Mouse (Mus musculus): ENCODE data around the gene Plekha5. TPM values are rescaled to one million over a fixed set of nuclear protein-coding genes. Genes with fewer than 3 reads are reported as not detected.

Gene Plekha5
- polyA plus RNA-seq, 1 experiment from 2014 or later: 45.4 TPM

- no peak overlapping the region for H3K9ac ChIP-seq (replicated peaks; ENCODE audit: low read length)
- H3K4me3 ChIP-seq (ENCODE audit: low read length): no peak overlapping the region
- peaks cover 7% of the 10 kb centered on the region; the same call in 1 of the 2 replicates for H3K4me1 ChIP-seq (ENCODE audit: insufficient read depth, low read length)
- peaks cover 31% of the 10 kb centered on the region for H3K36me3 ChIP-seq (ENCODE audit: insufficient read depth, low read length)
- no peak for ATAC-seq (ENCODE audit: low FRiP score, low TSS enrichment)
- H3K9me3 ChIP-seq (ENCODE audit: low read length): no peaks in the 10 kb centered on the region
- H3K4me2 ChIP-seq (replicated peaks; ENCODE audit: low read depth, low read length): no peak overlapping the region
- 77% methylated on average over 5 of the region's 5 CpGs for WGBS
- H3K27me3 ChIP-seq (ENCODE audit: insufficient read depth, low read length): no peaks in the 10 kb centered on the region
- H3K27ac ChIP-seq (ENCODE audit: low read length): no peak overlapping the region
Observed at GRCm38 (mm10) chr6:140548082-140548769, 124.4 kb downstream of the Plekha5 start.

GRCm38 (mm10) chr6:140550741-140551140 is 126.9 kb downstream of the Plekha5 start:
- Histone ChIP-seq H3K27ac (ENCODE audit: low read length) (no peak overlapping the region), H3K27me3 (ENCODE audit: insufficient read depth, low read length) (no peaks in the 10 kb centered on the region), H3K36me3 (ENCODE audit: insufficient read depth, low read length) (peaks cover 22% of the 10 kb centered on the region), H3K9ac (replicated peaks; ENCODE audit: low read length) (no peak overlapping the region), H3K9me3 (ENCODE audit: low read length) (no peaks in the 10 kb centered on the region), H3K4me1 (ENCODE audit: insufficient read depth, low read length) (peaks cover 7% of the 10 kb centered on the region; the same call in 1 of the 2 replicates), H3K4me2 (replicated peaks; ENCODE audit: low read depth, low read length) (no peak overlapping the region), H3K4me3 (ENCODE audit: low read length) (no peak overlapping the region)
- WGBS: 65% methylated on average over 13 of the region's 13 CpGs
- no peak for ATAC-seq (ENCODE audit: low FRiP score, low TSS enrichment)

GRCm38 (mm10) chr6:140554261-140554660 is 130.4 kb downstream of the Plekha5 start:
- Histone ChIP-seq H3K4me1 (ENCODE audit: insufficient read depth, low read length) (no peaks in the 10 kb centered on the region), H3K27me3 (ENCODE audit: insufficient read depth, low read length) (no peaks in the 10 kb centered on the region), H3K4me3 (ENCODE audit: low read length) (no peak overlapping the region), H3K4me2 (replicated peaks; ENCODE audit: low read depth, low read length) (no peak overlapping the region), H3K9me3 (ENCODE audit: low read length) (no peaks in the 10 kb centered on the region), H3K36me3 (ENCODE audit: insufficient read depth, low read length) (peaks cover 16% of the 10 kb centered on the region), H3K27ac (ENCODE audit: low read length) (no peak overlapping the region), H3K9ac (replicated peaks; ENCODE audit: low read length) (no peak overlapping the region)
- 74% methylated on average over 4 of the region's 4 CpGs for WGBS
- ATAC-seq (ENCODE audit: low FRiP score, low TSS enrichment): no peak

DNA sequence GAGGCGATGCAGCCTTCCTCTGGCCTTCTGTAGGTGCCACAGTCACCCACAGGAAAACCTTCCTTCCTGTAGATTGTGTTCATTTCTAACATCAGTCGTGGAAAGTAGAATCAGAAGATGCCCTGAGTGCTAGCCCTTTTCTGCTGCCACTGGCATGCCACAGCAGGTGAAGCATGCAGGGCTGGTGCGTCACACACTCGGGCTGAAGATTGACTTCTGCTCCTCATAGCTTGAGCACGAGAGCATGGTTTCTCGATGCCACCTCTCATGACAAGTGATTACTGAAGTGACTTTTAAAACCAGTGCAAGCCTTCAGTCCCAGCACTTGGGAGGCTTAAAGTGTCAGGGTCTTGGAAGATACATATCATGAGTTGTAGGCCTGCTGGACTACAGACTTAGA is 135.6 kb downstream of the Plekha5 start:
- WGBS: 76% methylated on average over 6 of the region's 6 CpGs
- H3K27me3 ChIP-seq (ENCODE audit: insufficient read depth, low read length): no peaks in the 10 kb centered on the region
- no peak for ATAC-seq (ENCODE audit: low FRiP score, low TSS enrichment)
- H3K9ac ChIP-seq (replicated peaks; ENCODE audit: low read length): no peak overlapping the region
- H3K9me3 ChIP-seq (ENCODE audit: low read length): no peaks in the 10 kb centered on the region
- no peaks in the 10 kb centered on the region for H3K4me1 ChIP-seq (ENCODE audit: insufficient read depth, low read length)
- peaks cover 3% of the 10 kb centered on the region; the same call in 1 of the 2 replicates for H3K36me3 ChIP-seq (ENCODE audit: insufficient read depth, low read length)
- H3K27ac ChIP-seq (ENCODE audit: low read length): no peak overlapping the region
- H3K4me3 ChIP-seq (ENCODE audit: low read length): no peak overlapping the region
- no peak overlapping the region for H3K4me2 ChIP-seq (replicated peaks; ENCODE audit: low read depth, low read length)

DNA sequence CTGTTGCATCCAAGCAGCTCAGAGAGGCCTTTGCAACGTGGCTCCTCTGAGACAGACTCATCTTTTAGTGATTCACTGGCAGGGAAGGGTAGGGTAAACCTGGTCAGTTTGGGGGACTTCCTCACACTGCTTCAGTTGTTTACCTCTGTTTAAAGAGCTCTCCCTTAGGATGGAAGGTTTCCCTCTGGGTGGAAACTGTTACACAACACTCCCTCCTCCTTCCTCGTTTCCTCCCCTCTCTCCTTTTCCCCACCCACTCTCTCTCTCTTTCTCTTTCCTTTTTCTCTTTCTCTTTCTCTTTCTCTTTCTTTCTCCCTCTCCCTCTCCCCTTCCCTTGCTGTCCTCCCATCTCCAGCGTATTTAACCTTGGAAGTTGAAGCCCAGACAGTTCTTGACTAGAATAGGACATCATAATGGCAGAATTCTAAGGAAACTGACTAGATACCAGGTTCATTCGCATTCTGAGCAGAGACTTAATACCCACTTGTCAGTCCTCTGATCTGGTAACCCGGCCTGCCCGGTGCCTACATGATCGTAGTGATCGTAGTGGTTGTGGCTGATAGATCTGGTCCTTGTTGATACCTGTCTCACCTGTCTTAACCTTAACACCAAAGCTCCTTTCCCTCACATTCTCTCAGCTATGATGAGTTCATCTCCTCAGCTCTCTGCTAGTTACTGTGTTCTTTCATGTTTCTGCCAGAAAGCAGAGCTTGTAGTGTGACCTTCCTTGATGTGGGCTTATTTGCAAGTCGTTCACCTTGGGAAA is 137.5 kb downstream of the Plekha5 start:
- Histone ChIP-seq H3K9me3 (ENCODE audit: low read length) (no peaks in the 10 kb centered on the region), H3K27ac (ENCODE audit: low read length) (no peak overlapping the region), H3K36me3 (ENCODE audit: insufficient read depth, low read length) (no peaks in the 10 kb centered on the region), H3K4me2 (replicated peaks; ENCODE audit: low read depth, low read length) (no peak overlapping the region), H3K9ac (replicated peaks; ENCODE audit: low read length) (no peak overlapping the region), H3K4me3 (ENCODE audit: low read length) (no peak overlapping the region), H3K27me3 (ENCODE audit: insufficient read depth, low read length) (no peaks in the 10 kb centered on the region), H3K4me1 (ENCODE audit: insufficient read depth, low read length) (no peaks in the 10 kb centered on the region)
- no peak for ATAC-seq (ENCODE audit: low FRiP score, low TSS enrichment)
- WGBS: 83% methylated on average over 9 of the region's 9 CpGs

DNA sequence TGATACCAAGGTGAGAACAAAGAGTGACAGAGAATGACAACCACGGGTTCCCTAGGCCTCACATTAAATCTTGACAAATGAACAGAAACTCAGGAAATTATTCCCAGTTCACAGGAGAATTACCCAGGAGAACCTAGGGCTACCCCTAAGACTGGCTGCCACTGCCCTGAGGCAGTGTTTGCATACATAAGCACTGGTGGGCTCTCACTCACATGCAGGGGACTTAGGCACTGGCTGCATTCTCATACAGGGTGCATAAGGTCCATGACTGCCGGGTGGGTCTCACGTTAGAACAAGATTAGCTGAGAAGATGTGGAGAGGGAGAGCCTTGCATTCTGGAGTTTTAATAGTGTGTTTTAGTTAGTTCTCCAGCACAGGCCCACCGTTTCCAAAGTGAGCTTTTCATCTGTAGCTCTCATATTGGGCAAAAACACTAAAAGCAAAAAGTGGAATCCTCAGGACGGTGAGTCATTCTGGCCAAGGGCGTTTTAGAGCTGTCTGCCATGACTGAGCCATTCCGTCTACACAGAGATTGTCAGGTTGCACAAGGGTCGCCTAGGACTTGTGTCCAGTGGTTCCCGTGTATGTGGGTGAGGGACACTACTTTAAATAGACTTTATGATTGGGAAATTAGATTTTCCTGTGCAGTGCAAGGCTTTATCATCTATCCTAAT is 138.2 kb downstream of the Plekha5 start:
- Histone ChIP-seq H3K4me2 (replicated peaks; ENCODE audit: low read depth, low read length) (no peak overlapping the region), H3K9me3 (ENCODE audit: low read length) (no peaks in the 10 kb centered on the region), H3K36me3 (ENCODE audit: insufficient read depth, low read length) (no peaks in the 10 kb centered on the region; the same call in 1 of the 2 replicates), H3K27me3 (ENCODE audit: insufficient read depth, low read length) (no peaks in the 10 kb centered on the region), H3K4me3 (ENCODE audit: low read length) (no peak overlapping the region), H3K4me1 (ENCODE audit: insufficient read depth, low read length) (0 out of 2 replicates have a peak, but pooled peaks cover 2% of the 10 kb centered on the region), H3K27ac (ENCODE audit: low read length) (no peak overlapping the region), H3K9ac (replicated peaks; ENCODE audit: low read length) (no peak overlapping the region)
- ATAC-seq (ENCODE audit: low FRiP score, low TSS enrichment): no peak
- WGBS: 86% methylated on average over 9 of the region's 9 CpGs

GRCm38 (mm10) chr6:140567199-140567598 is 143.3 kb downstream of the Plekha5 start:
- Histone ChIP-seq H3K9ac (replicated peaks; ENCODE audit: low read length) (no peak overlapping the region), H3K4me2 (replicated peaks; ENCODE audit: low read depth, low read length) (no peak overlapping the region), H3K4me3 (ENCODE audit: low read length) (no peak overlapping the region), H3K27ac (ENCODE audit: low read length) (peak overlapping the region; percentile 61; the same call in 1 of the 2 replicates), H3K36me3 (ENCODE audit: insufficient read depth, low read length) (peaks cover 9% of the 10 kb centered on the region), H3K27me3 (ENCODE audit: insufficient read depth, low read length) (no peaks in the 10 kb centered on the region), H3K9me3 (ENCODE audit: low read length) (no peaks in the 10 kb centered on the region), H3K4me1 (ENCODE audit: insufficient read depth, low read length) (peaks cover 11% of the 10 kb centered on the region)
- WGBS: 29% methylated on average over 2 of the region's 2 CpGs
- ATAC-seq (ENCODE audit: low FRiP score, low TSS enrichment): peak; percentile 55; the same call in 1 of the 2 replicates

DNA sequence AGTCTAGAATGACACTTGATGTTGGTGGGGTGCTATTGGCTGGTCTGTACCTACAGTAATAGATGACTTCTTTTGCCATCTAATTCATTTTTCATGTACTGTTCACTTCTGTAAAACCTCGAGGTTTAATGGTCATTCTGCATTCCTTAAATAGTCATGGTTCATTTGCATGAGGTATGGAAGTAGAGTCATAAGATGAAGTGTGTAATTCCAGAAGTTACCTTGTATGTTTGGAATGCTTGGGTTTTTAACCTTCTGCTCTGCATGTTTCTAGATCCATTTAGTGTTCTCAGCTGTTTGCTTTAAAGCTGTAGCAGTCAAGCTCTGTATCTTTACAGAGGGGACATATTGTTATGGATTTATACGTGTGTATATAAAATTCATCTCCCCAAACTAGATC is 144.0 kb downstream of the Plekha5 start:
- H3K4me2 ChIP-seq (replicated peaks; ENCODE audit: low read depth, low read length): no peak overlapping the region
- peaks cover 11% of the 10 kb centered on the region for H3K4me1 ChIP-seq (ENCODE audit: insufficient read depth, low read length)
- peak overlapping the region; percentile 61; the same call in 1 of the 2 replicates for H3K27ac ChIP-seq (ENCODE audit: low read length)
- no peak overlapping the region for H3K4me3 ChIP-seq (ENCODE audit: low read length)
- no peak overlapping the region for H3K9ac ChIP-seq (replicated peaks; ENCODE audit: low read length)
- peaks cover 12% of the 10 kb centered on the region for H3K36me3 ChIP-seq (ENCODE audit: insufficient read depth, low read length)
- no peaks in the 10 kb centered on the region for H3K27me3 ChIP-seq (ENCODE audit: insufficient read depth, low read length)
- H3K9me3 ChIP-seq (ENCODE audit: low read length): no peaks in the 10 kb centered on the region
- no peak for ATAC-seq (ENCODE audit: low FRiP score, low TSS enrichment)
- WGBS: 55% methylated on average over 2 of the region's 2 CpGs

GRCm38 (mm10) chr6:140570152-140570551 is 146.3 kb downstream of the Plekha5 start:
- peak; percentile 88 for ATAC-seq (ENCODE audit: low FRiP score, low TSS enrichment)
- WGBS: 46% methylated on average over 11 of the region's 11 CpGs
- H3K36me3 ChIP-seq (ENCODE audit: insufficient read depth, low read length): peaks cover 28% of the 10 kb centered on the region

More at GRCm38 (mm10) chr6:140570152-140570551, 146.3 kb downstream of the Plekha5 start:
- Histone ChIP-seq H3K4me1 (ENCODE audit: insufficient read depth, low read length) (peaks cover 11% of the 10 kb centered on the region), H3K27me3 (ENCODE audit: insufficient read depth, low read length) (no peaks in the 10 kb centered on the region), H3K4me3 (ENCODE audit: low read length) (no peak overlapping the region), H3K4me2 (replicated peaks; ENCODE audit: low read depth, low read length) (no peak overlapping the region), H3K9ac (replicated peaks; ENCODE audit: low read length) (no peak overlapping the region), H3K9me3 (ENCODE audit: low read length) (no peaks in the 10 kb centered on the region), H3K27ac (ENCODE audit: low read length) (0 out of 2 replicates have a peak overlapping the region, but pooled peaks have one; percentile 28)

All from kidney, embryonic 16.5 days (tissue).